Mouse (Mus musculus) Patski (cell line): ENCODE measurements around the gene Fads6. TPM values are rescaled to one million over a fixed set of nuclear protein-coding genes. Genes with fewer than 3 reads are reported as not detected.

Experiments
- ATAC-seq: fragments of 100-300 bp; one replicate; pipeline ENCODE4 v1.8.0; 2021
- CTCF ChIA-PET: fragments of 350-600 bp; sonication (Branson Sonifier 250); formaldehyde crosslinking; loops from one replicate; lab custom pipeline; 2022; ENCODE audit warnings: inconsistent platforms; lab: Charles Lee
- POLR2A ChIA-PET: fragments of 350-600 bp; sonication (Branson Sonifier 250); formaldehyde crosslinking; loops from one replicate; lab custom pipeline; 2022; ENCODE audit warnings: antibody characterized with exemption, inconsistent platforms; lab: Charles Lee
- DNase-seq: peaks from one replicate; pipeline ENCODE4 v3.0.0-alpha.2; 2011; ENCODE audit warnings: low read depth, low spot score
- H3K27me3 ChIP-seq: fragments of 371-371 bp; one replicate; pipeline ENCODE4 v1.5.1; 2021
- CTCF ChIP-seq: fragments of 100-300 bp; IDR thresholded peaks from one replicate; pipeline ENCODE4 v1.5.1; 2021
- in situ Hi-C: fragments of 300-500 bp; cut with MboI; formaldehyde crosslinking; loops from 3 replicates; pipeline ENCODE4 v1.11.1; 2018; ENCODE audit warnings: low pct_unique_long_range_greater_than_20kb, mixed read lengths
- polyA plus RNA-seq: library from polyadenylated mRNA; unstranded; gene quantifications from one replicate; pipeline ENCODE4 v1.2.3, GENCODE M21; 2021

The Fads6 gene
- 0.05 TPM for polyA plus RNA-seq

DNA sequence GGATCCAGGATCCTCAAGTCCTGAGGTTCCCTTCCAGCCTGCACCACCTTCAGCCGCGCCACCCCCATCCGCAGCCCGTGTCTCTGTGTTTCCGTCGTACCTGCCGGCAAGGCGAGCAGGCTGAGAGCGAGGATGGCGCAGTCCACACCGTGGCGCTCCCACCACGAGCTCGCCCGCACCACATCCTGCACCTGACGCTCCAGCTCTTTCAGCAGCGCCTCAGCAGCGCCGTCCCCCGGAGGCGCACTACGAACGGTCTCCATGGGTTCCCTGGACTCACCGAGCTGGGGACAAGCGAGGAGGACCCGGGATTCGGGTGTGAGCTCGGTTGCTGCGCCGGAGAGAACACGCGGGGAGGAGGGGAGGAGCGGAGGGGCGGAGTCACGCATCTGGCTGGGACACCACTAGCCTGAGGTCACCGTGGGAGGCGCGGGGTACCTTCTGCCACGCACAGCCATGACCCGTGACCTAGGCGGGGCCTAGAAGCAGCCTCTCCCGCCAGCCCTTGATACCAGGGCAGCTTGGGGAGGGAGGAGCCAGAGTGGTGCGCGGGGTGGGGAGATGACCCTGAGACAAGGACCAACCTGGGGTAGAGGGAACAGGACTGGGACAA, at the start of gene Fads6:
Gene Fads6 (minus strand): TSS at position 450 of the 613 bp plus-strand sequence.
- peaks cover 11% of the 10 kb centered on the region for H3K27me3 ChIP-seq
- DNase-seq, result no peak
- no peak for ATAC-seq
- ChIA-PET POLR2A (no interaction called here), CTCF (no interaction called here)
- TF ChIP-seq CTCF, result no peak
- in situ Hi-C loops, result no loop called here

DNA sequence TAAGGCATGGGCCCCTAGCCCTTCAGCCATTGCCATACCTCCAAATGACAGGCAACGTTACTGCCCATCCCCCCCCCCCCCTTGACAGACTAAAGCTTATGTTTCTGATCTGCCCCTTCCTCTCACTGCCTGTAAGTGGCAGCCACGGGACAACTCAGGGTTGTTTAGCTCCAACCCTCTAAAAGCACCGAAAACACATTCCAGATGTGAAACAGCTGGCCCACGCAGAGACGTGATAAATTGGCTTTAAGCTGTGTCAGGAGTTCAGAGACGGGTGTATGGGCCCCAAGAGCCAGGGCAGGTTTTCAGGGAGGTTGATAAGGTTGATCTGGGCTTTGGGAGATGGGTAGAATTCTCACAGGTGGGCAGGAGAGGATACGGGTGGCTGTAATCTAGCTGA, 48.1 kb upstream of the Fads6 start:
- ChIA-PET CTCF (interaction anchor here (1.4 kb wide), 1 partner anchor 9 kb away, joined by 8 read pairs; no protein-coding TSS in a partner anchor), POLR2A (no interaction called here)
- in situ Hi-C loops, result no loop called here
- peaks cover 8% of the 10 kb centered on the region for H3K27me3 ChIP-seq
- no peak for TF ChIP-seq CTCF
- DNase-seq, result no peak
- no peak for ATAC-seq

DNA sequence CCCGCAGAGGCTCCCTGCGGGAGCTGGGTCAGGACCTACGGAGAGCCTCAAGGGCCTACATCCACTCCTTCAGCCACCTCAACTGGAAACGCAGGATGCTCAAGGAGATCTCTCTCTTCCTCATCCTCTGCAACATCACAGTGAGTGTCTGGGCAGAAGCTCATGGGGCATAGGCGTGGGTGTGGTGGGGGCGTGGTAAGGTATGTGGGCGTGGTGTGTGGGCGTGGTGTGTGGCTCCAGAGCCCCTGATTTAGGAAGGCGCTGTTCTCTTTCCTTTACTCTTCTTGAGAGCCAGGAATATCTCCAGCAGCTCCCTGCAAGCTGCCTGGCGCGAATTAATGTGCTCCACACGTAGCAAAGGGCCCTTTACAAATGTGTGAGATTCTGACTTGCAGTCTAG, 47.5 kb upstream of the Fads6 start:
- CTCF ChIA-PET, result interaction anchor here (1.4 kb wide), 1 partner anchor 10 kb away, joined by 8 read pairs; no protein-coding TSS in a partner anchor

GRCm38 (mm10) chr11:115341866-115342265, 44.4 kb upstream of the Fads6 start:
- ATAC-seq (no peak), DNase-seq (no peak)
- ChIA-PET CTCF (interaction anchor here (0.6 kb wide), 1 partner anchor 12 kb away, joined by 3 read pairs; no protein-coding TSS in a partner anchor), POLR2A (no interaction called here)
- in situ Hi-C loops, result no loop called here
- no peak for TF ChIP-seq CTCF
- peaks cover 19% of the 10 kb centered on the region for H3K27me3 ChIP-seq

More for the DNA sequence above, 47.5 kb upstream of the Fads6 start:
- ATAC-seq (no peak), DNase-seq (no peak)
- H3K27me3 ChIP-seq, result peaks cover 8% of the 10 kb centered on the region
- POLR2A ChIA-PET, result no interaction called here
- TF ChIP-seq CTCF, result no peak
- in situ Hi-C loops, result no loop called here

DNA sequence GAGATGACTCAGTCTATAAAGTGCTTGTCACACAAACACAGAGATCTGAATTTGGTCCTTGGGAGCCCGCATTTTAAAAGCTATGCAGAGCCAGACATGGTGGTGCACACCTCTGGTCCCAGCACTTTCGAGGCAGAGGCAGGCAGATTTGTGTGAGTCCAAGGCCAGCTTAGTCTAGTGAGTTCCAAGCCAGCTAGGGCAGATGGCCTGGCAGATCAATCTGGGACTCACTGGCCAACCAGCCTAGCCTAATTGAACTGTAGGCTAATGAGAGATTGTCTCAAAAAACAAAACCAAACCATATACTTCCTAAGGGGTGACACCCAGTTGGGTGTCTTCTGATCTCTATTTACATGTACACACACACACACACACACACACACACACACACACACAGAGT, 43.8 kb upstream of the Fads6 start:
- ChIA-PET CTCF (no interaction called here), POLR2A (interaction anchor here (0.8 kb wide), 1 partner anchor 51 kb away, joined by 4 read pairs; no protein-coding TSS in a partner anchor)
- H3K27me3 ChIP-seq, result peaks cover 19% of the 10 kb centered on the region
- ATAC-seq, result no peak
- in situ Hi-C loops, result no loop called here
- DNase-seq, result no peak
- no peak for TF ChIP-seq CTCF

DNA sequence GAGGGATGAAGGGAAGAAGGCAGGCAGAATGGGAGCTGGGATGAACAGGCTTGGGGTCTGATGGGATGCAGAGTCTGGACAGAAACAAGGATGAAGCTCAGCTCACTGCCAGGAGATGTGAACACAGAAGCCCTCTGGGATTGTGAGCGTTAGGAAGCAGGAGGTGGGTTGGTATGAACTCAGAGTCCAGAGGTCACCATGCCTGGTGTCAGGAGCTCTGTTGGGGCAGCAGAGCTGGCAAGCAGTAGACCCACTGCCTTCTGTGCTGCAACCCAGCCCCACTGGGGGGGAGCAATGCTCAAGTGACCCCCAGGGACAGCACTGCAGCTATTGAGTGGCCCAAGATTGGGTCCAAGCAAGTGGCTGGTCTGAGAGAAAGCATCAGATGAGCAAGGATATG, 40.4 kb upstream of the Fads6 start:
- in situ Hi-C loops, result no loop called here
- no peak for DNase-seq
- no peak for ATAC-seq
- no peak for TF ChIP-seq CTCF
- CTCF ChIA-PET, result no interaction called here
- H3K27me3 ChIP-seq, result peaks cover 40% of the 10 kb centered on the region
- POLR2A ChIA-PET, result no interaction called here

DNA sequence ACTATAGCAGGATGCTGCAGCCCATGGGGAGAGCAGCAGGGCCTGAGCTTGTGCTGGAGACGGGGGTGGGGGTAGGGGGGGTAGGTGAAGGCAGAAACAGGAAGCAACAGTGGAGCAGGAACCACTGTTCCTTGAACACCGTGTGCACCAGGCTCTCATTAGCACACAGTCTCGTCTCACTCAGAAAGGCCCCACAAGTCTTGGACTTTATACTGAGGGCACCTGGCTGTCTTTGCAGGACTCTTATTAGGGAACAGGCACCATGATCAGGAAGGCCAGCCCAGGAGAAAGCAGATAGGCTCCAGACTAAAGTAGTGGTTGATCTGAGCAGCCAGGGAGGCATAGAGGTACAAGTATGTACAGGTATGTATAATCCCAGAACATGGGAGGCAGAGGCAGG, 39.9 kb upstream of the Fads6 start:
- ChIA-PET POLR2A (no interaction called here), CTCF (no interaction called here)
- TF ChIP-seq CTCF, result no peak
- ATAC-seq (no peak), DNase-seq (no peak)
- in situ Hi-C loops, result no loop called here
- peaks cover 42% of the 10 kb centered on the region for H3K27me3 ChIP-seq

- DNase-seq, result no peak
- H3K27me3 ChIP-seq, result peaks cover 46% of the 10 kb centered on the region
Observed at GRCm38 (mm10) chr11:115336115-115336514, 38.7 kb upstream of the Fads6 start.

GRCm38 (mm10) chr11:115335223-115335622, 37.8 kb upstream of the Fads6 start:
- ChIA-PET POLR2A (no interaction called here), CTCF (no interaction called here)
- H3K27me3 ChIP-seq, result peaks cover 46% of the 10 kb centered on the region
- TF ChIP-seq CTCF, result no peak
- no peak for ATAC-seq
- DNase-seq, result no peak
- in situ Hi-C loops, result no loop called here

More at GRCm38 (mm10) chr11:115336115-115336514, 38.7 kb upstream of the Fads6 start:
- in situ Hi-C loops, result no loop called here
- CTCF ChIA-PET, result no interaction called here
- no peak for TF ChIP-seq CTCF
- POLR2A ChIA-PET, result no interaction called here
- no peak for ATAC-seq

DNA sequence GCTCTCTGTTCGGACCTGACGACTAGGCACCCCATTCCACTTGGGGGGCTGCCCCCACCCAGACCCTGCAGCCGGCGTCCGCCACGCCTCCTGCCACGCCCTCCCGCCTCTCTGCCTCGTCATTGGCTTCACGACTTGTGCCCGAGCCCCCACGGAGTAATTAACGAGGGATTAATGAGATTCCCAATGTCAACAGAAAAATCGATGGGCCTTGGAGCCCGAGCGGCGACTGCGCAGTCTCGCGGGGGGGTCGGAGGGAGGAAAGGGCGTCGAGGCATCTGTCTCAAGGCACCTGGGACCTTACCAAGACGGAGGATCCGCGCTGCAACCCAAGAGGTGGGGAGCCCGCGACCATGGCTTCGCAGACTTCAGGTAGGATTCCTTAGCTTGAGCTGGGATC, 37.1 kb upstream of the Fads6 start, which contains the start of gene Otop3:
Gene Otop3 (plus strand): TSS at position 201 of the 400 bp plus-strand sequence.
- in situ Hi-C loops, result no loop called here
- no peak for DNase-seq
- peaks cover 43% of the 10 kb centered on the region for H3K27me3 ChIP-seq
- ATAC-seq, result no peak
- no peak for TF ChIP-seq CTCF
- CTCF ChIA-PET, result interaction anchor here (1.9 kb wide), 1 partner anchor 25 kb away, joined by 4 read pairs; no protein-coding TSS in a partner anchor
- POLR2A ChIA-PET, result no interaction called here

DNA sequence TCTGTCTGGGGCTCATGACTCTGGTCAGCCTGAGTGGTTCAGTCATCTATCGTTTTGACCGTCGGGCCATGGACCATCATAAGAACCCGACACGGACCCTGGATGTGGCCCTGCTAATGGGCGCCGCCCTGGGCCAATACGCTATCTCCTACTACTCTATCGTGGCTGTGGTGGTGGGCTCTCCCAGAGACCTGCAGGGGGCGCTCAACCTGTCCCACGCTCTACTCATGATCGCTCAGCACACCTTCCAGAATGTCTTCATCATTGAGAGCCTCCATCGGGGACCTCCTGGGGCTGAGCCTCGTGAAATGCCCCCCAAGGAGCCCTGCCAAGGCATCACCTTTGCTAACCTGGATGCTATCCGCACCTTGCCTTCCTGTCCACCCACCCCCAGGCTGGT, 31.9 kb upstream of the Fads6 start:
- CTCF ChIA-PET, result no interaction called here
- POLR2A ChIA-PET, result no interaction called here
- in situ Hi-C loops, result no loop called here
- ATAC-seq (no peak), DNase-seq (no peak)
- peaks cover 25% of the 10 kb centered on the region for H3K27me3 ChIP-seq
- TF ChIP-seq CTCF, result no peak
